Mouse (Mus musculus) liver, embryonic 11.5 days (tissue): ENCODE results near the gene Samd15. TPM values are rescaled to one million over a fixed set of nuclear protein-coding genes. Genes with fewer than 3 reads are reported as not detected.
"Not testable (repeated sequence)": the region's sequence is repeated elsewhere in the genome, so short reads cannot be mapped to it uniquely, and the experiment has no call there.

Experiments
- ATAC-seq: fragments of 200-750 bp; cut with Nextera tagmentation; replicated peaks from 2 replicates; pipeline ENCODE4 v1.8.0; 2017; ENCODE audit warnings: moderate number of reproducible peaks, mild to moderate bottlenecking, moderate TSS enrichment, moderate library complexity; ENCODE audit not compliant: low FRiP score
- DNase-seq: peaks from one replicate; pipeline ENCODE4 v3.0.0-alpha.2; 2017; ENCODE audit warnings: low spot score
- H3K27ac ChIP-seq: fragments of 300-500 bp; sonication (generic); 2 replicates; pipeline ENCODE4 v1.5.1; 2014; ENCODE audit warnings: mild to moderate bottlenecking, low read depth, low read length, control low read depth
- H3K27me3 ChIP-seq: fragments of 300-500 bp; sonication (generic); replicated peaks from 2 replicates; pipeline ENCODE4 v1.6.1; 2014; ENCODE audit warnings: low read length, mixed read lengths; ENCODE audit not compliant: control insufficient read depth, insufficient read depth
- H3K36me3 ChIP-seq: fragments of 300-500 bp; sonication (generic); 2 replicates; pipeline ENCODE4 v1.6.1; 2014; ENCODE audit warnings: mild to moderate bottlenecking, low read length, moderate library complexity, mixed read lengths; ENCODE audit not compliant: control insufficient read depth, insufficient read depth
- H3K4me1 ChIP-seq: fragments of 300-500 bp; sonication (generic); replicated peaks from 2 replicates; pipeline ENCODE4 v1.6.1; 2014; ENCODE audit warnings: low read length, mixed read lengths; ENCODE audit not compliant: control insufficient read depth, insufficient read depth
- H3K4me2 ChIP-seq: fragments of 300-500 bp; sonication (generic); 2 replicates; pipeline ENCODE4 v1.6.1; 2014; ENCODE audit warnings: mild to moderate bottlenecking, control low read depth, moderate library complexity
- H3K4me3 ChIP-seq: fragments of 300-500 bp; sonication (generic); 2 replicates; pipeline ENCODE4 v1.5.1; 2014; ENCODE audit warnings: low read depth, low read length, control low read depth
- H3K9ac ChIP-seq: fragments of 300-500 bp; sonication (generic); 2 replicates; pipeline ENCODE4 v1.6.1; 2014; ENCODE audit warnings: low read depth, low read length, control low read depth
- H3K9me3 ChIP-seq: fragments of 300-500 bp; sonication (generic); 2 replicates; pipeline ENCODE4 v1.6.1; 2016; ENCODE audit warnings: low read length, inconsistent platforms, mixed read lengths; ENCODE audit not compliant: control insufficient read depth
- WGBS: fragments of 180-500 bp; shearing (Covaris S2); extraction: QIAGEN DNeasy Blood & Tissue Kit; methylation state at CpG from one replicate; pipeline ENCODE4 v1.1.7; 2014; 5-methylcytosine and 5-hydroxymethylcytosine counted together
- polyA plus RNA-seq: library from polyadenylated mRNA; unstranded; fragments of >200 nt; fragmentation: Nextera tagmentation; extraction: Ambion mirVana; gene quantifications from 2 replicates; pipeline ENCODE4 v1.2.1, GENCODE M21; 2014

The Samd15 gene
- polyA plus RNA-seq: 22.0 and 26.0 TPM in 2 replicates

DNA sequence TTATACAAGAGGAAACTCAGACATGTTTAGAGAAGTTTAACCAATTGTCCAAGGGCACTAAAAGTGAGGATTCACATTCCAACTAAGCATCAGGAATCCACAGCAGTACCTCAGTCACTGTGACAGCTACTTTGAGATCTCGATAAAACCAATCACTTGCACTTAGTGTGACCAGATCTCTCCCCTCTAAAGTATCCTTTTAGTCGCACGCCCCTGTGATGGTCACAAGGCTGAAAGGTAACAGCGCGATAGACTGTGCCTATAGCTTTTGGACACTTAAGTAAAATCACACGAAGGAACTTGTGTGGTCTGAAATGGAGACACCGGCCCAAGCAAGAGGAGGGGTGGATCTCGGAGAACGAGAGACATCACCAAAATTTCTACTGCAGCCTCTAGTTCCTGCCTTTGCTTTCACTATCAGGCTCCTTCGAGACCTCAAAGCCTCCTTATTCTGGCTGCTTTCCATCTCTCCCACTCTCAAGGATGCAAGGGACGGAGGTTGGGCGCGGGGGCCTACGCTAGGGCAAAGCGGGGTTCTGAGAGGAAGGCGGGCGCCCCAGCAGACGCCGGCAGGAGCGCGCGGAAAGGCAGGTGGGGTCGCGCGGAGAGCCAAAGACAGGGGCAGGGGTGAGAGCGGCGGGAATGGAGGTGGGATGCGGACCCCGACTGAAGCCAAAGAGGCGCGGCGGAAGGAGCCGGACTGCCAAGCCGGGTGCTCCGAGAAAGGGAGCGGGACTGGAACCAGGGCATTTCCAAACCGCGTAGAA is at the start of gene Samd15:
Gene Samd15 (plus strand): TSS at position 518 of the 767 bp plus-strand sequence.
- Histone ChIP-seq H3K4me1 (peaks cover 7% of the 10 kb centered on the region), H3K9ac (peak within 1 kb of the TSS; percentile 81), H3K27me3 (0 out of 2 replicates have a peak, but pooled peaks cover 2% of the 10 kb centered on the region), H3K4me3 (peak within 1 kb of the TSS; percentile 89), H3K27ac (peak within 1 kb of the TSS; percentile 52), H3K9me3 (no peaks in the 10 kb centered on the region), H3K36me3 (no peaks in the 10 kb centered on the region), H3K4me2 (peak within 1 kb of the TSS; percentile 87)
- DNase-seq (no peak), ATAC-seq (peak; percentile 51)
- 2% methylated on average over 38 of the region's 38 CpGs for WGBS

DNA sequence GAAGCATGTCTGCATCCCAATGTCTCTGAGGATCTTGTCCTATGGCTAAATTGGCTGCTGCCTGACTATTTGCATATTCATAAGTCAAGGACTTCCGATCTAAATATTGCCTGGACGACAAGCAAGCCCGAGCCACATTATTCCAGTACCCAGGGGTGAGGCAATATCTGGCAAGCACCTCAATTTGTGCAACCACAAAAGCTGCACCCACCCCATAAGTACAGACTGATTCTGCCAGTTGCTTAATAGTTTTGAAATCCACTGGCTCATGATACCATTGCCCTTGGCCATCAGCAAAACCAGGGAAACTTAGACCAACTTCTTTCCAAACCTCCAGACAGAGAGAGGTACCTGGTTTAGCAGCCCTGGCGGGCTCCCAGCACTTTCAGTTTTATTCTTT is 45.1 kb upstream of the Samd15 start:
- H3K36me3 ChIP-seq, H3K9ac ChIP-seq, H3K4me3 ChIP-seq, H3K27me3 ChIP-seq, DNase-seq, ATAC-seq, H3K9me3 ChIP-seq, H3K4me1 ChIP-seq, H3K4me2 ChIP-seq, H3K27ac ChIP-seq: not testable (repeated sequence)
- WGBS: 91% methylated on average over 4 of the region's 4 CpGs

DNA sequence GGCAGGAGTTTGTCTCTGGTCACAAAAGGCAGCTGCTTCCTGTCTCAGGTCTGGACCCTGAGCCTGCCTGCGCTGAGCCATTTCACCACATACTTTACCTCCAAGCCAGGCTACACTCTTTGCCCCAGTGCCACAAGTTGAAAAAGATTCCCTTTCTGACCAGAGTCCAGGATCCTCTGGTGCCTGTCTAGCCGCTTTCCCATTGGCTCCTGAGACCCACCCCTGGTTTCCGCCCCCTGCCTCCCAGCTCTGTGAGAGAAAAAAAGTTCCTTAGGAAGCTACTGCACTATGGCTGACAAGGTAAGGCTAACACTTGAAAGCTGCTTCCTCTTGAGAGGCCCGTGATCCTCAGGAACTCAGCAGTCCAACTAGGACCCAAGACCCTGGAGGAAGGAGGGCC is 42.2 kb upstream of the Samd15 start:
- WGBS: 45% methylated on average over 4 of the region's 4 CpGs
- H3K27ac ChIP-seq: peak overlapping the region; percentile 66; the same call in 1 of the 2 replicates
- H3K36me3 ChIP-seq: peaks cover 5% of the 10 kb centered on the region; the same call in 1 of the 2 replicates
- no peaks in the 10 kb centered on the region for H3K27me3 ChIP-seq
- no peaks in the 10 kb centered on the region for H3K9me3 ChIP-seq
- peaks cover 13% of the 10 kb centered on the region for H3K4me1 ChIP-seq
- peak; percentile 37; the same call in 1 of the 2 replicates for ATAC-seq
- DNase-seq: no peak
- peak overlapping the region; percentile 31 for H3K4me3 ChIP-seq
- peak overlapping the region; percentile 43; the same call in 1 of the 2 replicates for H3K9ac ChIP-seq
- peak overlapping the region; percentile 34; the same call in 1 of the 2 replicates for H3K4me2 ChIP-seq

DNA sequence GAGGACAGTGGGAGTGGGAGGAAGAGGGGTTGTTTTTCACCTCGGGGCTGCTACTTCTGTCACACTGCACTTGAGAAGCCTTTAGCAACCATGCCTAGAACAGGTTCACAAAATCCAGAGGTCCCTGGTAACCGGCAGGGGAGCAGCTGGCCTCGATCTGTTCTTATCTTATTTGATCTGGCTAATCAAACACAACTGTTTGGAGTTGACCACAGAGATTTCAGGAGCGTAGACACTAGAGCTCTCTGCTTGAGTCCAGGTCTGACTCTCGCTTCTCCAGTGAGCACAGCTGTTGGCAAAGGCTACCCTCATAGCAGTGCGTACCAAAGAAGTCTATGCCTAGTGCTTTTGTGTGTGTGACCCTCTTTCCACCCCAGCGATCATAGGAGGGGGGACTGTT is 41.4 kb upstream of the Samd15 start:
- H3K27ac ChIP-seq: peak overlapping the region; percentile 66; the same call in 1 of the 2 replicates
- ATAC-seq: peak; percentile 33; the same call in 1 of the 2 replicates
- 62% methylated on average over 7 of the region's 7 CpGs for WGBS

DNA sequence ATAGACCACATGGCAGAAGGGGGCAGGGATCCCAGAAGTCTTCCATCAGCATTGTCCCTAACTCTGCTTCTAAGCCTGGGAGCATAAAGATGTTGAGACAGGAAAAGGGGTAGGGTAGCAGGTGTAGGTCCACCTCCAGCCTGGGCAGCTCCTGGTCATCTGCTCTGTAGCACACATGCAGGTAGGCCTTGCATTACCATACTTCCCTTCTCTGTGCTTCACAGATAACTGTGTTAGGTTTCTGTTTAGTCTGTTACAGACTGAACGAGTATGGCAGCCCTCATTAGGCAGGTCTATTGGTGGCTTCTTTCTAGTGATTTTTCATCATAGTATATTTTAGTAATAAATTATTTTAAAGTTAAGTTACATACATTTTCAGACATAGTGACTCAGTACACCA is 39.2 kb upstream of the Samd15 start:
- ATAC-seq: no peak
- no peaks in the 10 kb centered on the region for H3K9me3 ChIP-seq
- peaks cover 15% of the 10 kb centered on the region; the same call in 1 of the 2 replicates for H3K36me3 ChIP-seq
- 64% methylated on average over 1 of the region's 1 CpGs for WGBS
- H3K4me3 ChIP-seq: no peak overlapping the region
- no peaks in the 10 kb centered on the region for H3K27me3 ChIP-seq
- H3K4me1 ChIP-seq: peaks cover 22% of the 10 kb centered on the region
- peak overlapping the region; percentile 57; the same call in 1 of the 2 replicates for H3K27ac ChIP-seq
- no peak overlapping the region for H3K4me2 ChIP-seq
- no peak overlapping the region for H3K9ac ChIP-seq
- DNase-seq: no peak

More for the DNA sequence above, 41.4 kb upstream of the Samd15 start:
- Histone ChIP-seq H3K4me3 (peak overlapping the region; percentile 31), H3K4me2 (peak overlapping the region; percentile 37), H3K36me3 (peaks cover 7% of the 10 kb centered on the region; the same call in 1 of the 2 replicates), H3K9ac (no peak overlapping the region), H3K27me3 (no peaks in the 10 kb centered on the region), H3K9me3 (no peaks in the 10 kb centered on the region), H3K4me1 (peaks cover 20% of the 10 kb centered on the region)
- peak; percentile 49 for DNase-seq

DNA sequence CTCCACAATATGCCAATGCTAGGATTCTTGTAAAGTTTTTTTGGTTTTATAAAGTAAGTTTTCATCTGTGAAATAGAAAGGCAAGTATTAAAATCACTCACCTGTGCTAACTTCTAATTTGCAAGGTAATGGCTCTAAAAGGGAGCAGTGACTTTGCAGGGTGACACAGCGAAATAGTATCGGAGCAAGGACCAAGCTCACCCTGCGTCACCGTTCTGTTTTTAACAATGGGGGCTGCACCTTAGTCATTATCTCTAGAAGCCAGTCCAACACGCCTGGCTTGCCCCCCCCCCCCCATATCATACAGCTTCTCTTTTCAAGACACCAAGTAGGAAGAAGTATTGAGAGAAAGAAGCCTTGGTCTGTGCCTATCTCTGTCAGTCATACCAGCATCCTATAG is 38.7 kb upstream of the Samd15 start:
- Histone ChIP-seq H3K36me3 (peaks cover 15% of the 10 kb centered on the region; the same call in 1 of the 2 replicates), H3K4me1 (peaks cover 22% of the 10 kb centered on the region), H3K4me2 (no peak overlapping the region), H3K9me3 (no peaks in the 10 kb centered on the region), H3K4me3 (no peak overlapping the region), H3K9ac (no peak overlapping the region), H3K27me3 (no peaks in the 10 kb centered on the region), H3K27ac (peak overlapping the region; percentile 67)
- ATAC-seq (peak; percentile 75), DNase-seq (no peak)
- 57% methylated on average over 5 of the region's 5 CpGs for WGBS

DNA sequence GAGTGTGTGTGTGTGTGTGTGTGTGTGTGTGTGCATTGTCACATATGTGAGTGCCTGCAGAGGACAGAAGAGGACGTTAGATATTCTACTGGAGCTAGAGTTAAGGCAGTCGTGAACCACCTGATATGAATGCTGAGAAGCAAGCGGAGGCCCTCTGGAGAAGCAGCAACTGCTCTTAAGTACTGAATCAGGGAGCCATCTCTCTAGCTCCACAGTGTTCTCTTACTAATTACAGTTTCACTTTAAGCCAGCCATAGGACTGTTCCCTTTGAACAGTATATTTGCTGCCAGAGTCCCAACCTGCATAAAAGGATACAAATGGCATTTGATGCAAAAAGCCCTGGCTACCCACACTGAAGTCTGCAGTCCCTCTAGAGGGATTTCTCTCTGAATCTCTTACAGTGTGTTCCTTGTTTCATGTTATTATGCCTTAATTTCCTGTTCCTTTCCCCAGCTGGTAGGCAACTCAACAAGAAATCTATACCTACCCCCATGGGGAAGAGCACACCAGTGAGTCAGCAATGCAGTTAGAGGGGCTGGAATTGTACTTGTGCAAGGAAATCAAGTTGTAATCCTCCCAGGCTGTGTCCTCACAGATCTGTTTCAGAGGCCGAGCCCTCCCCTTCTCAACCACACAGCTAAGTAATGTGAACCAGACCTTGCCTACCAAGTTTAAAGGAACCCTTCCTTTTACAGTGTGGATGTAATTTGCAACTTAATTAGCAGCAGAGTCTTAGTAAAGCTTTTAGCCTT is 24.2 kb upstream of the Samd15 start:
- WGBS: 69% methylated on average over 4 of the region's 4 CpGs
- Histone ChIP-seq H3K36me3 (no peaks in the 10 kb centered on the region), H3K9me3 (no peaks in the 10 kb centered on the region), H3K27ac (no peak overlapping the region), H3K9ac (no peak overlapping the region), H3K4me2 (no peak overlapping the region), H3K4me1 (no peaks in the 10 kb centered on the region), H3K27me3 (no peaks in the 10 kb centered on the region), H3K4me3 (no peak overlapping the region)
- ATAC-seq: no peak
- DNase-seq: no peak

DNA sequence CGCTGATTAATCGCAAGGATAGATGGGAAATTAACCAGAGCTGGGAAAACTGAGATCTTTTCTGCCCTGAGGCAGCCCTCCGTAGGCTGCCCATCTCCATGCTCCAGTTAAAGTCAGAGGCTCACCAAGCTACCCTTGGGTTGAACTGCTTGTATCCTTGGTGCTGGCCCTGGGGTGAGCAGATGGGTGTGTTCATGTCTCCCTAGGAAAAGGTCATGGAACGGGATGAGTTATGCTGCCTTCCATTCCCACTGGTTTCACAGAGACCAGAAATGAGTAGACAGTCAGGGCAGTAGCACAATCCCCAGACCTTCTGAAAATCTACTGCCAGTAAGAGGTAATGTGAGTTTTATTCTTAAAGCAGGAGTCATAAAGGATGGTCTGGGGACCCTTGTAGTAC is 21.9 kb upstream of the Samd15 start:
- DNase-seq: no peak
- no peaks in the 10 kb centered on the region for H3K4me1 ChIP-seq
- H3K4me3 ChIP-seq: no peak overlapping the region
- H3K36me3 ChIP-seq: no peaks in the 10 kb centered on the region
- H3K27ac ChIP-seq: no peak overlapping the region
- H3K9me3 ChIP-seq: no peaks in the 10 kb centered on the region
- H3K27me3 ChIP-seq: no peaks in the 10 kb centered on the region
- no peak for ATAC-seq
- 95% methylated on average over 4 of the region's 4 CpGs for WGBS
- no peak overlapping the region for H3K9ac ChIP-seq
- no peak overlapping the region for H3K4me2 ChIP-seq
